Mouse (Mus musculus): ENCODE data around the gene Kif19a. TPM values are rescaled to one million over a fixed set of nuclear protein-coding genes. Genes with fewer than 3 reads are reported as not detected.
A peak's percentile ranks its signal among the peaks of the same experiment; 100 is the strongest.

Gene Kif19a
- polyA plus RNA-seq, 1 experiment from 2014 or later = 0.29 TPM

DNA sequence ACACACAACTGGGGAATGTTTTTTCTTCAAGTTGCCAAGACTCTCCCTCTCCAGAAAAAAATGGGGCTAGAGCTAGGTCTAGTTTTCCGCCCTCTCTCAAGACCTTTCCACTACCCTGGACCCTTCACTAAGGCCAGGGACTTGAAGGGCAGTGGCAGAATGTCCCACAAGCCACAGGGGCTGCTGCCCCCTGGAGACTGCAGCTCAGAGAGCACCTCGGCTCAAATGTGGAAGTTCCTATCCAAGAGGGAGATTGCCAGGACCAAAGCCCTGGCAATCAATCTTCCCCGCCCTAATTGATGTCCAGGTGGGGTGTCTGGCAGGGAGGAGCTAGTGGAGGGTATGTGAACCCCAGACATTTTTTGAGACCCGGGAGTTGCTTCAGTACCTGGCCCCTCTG is 25.7 kb downstream of the Kif19a start:
- TF ChIP-seq CTCF (IDR thresholded peaks at IDR 0.05; ENCODE audit: low read depth) = peak; percentile 44
- H3K36me3 ChIP-seq (ENCODE audit: insufficient read depth) = no peaks in the 10 kb centered on the region
- 23% methylated on average over 4 of the region's 4 CpGs for WGBS
- peaks cover 83% of the 10 kb centered on the region for H3K27me3 ChIP-seq (ENCODE audit: insufficient read depth, low read length)
- no peaks in the 10 kb centered on the region for H3K9me3 ChIP-seq (ENCODE audit: low read depth, low read length)
- ATAC-seq (ENCODE audit: insufficient read depth) (no peak), DNase-seq (peak; percentile 40)
- H3K4me3 ChIP-seq (ENCODE audit: low read depth, low read length) = no peak overlapping the region
- H3K9ac ChIP-seq = no peak overlapping the region
- no peak overlapping the region for H3K27ac ChIP-seq (ENCODE audit: low read depth)
- H3K4me2 ChIP-seq = no peak overlapping the region
- H3K4me1 ChIP-seq (ENCODE audit: insufficient read depth) = peaks cover 3% of the 10 kb centered on the region; the same call in 1 of the 2 replicates

DNA sequence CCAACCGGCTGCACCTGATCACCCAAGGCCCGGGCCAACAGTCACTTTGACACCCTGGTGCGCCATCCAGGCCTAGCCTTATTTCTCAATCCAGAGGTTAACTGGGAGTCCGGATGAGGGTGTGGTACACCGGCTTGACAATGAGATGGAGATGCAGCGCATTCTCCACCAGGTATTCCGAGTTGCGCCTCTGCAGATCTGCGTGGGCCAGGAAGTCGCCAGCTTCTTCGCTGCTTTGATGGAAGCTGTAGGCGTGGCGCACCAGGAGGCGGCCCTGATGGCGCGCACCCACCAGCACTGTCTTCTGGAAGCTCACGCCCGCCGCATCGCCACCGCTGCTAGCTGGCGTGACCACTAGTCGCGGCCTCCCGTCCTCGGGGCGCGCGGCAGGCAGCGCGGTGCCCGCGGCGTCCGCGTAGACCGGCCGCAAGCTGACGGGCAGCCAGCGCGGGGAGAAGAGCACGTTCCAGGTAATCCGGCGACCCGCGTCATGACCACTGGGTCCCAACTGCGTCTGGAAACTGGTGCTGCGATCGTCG is 26.2 kb downstream of the Kif19a start:
- H3K4me2 ChIP-seq = peak overlapping the region; percentile 88
- no peak for TF ChIP-seq CTCF (IDR thresholded peaks at IDR 0.05; ENCODE audit: low read depth)
- ATAC-seq (ENCODE audit: insufficient read depth) (no peak), DNase-seq (peak; percentile 17)
- peaks cover 77% of the 10 kb centered on the region for H3K27me3 ChIP-seq (ENCODE audit: insufficient read depth, low read length)
- WGBS = 2% methylated on average over 50 of the region's 50 CpGs
- H3K36me3 ChIP-seq (ENCODE audit: insufficient read depth) = no peaks in the 10 kb centered on the region
- peak overlapping the region; percentile 44 for H3K4me3 ChIP-seq (ENCODE audit: low read depth, low read length)
- H3K4me1 ChIP-seq (ENCODE audit: insufficient read depth) = peaks cover 3% of the 10 kb centered on the region; the same call in 1 of the 2 replicates
- H3K27ac ChIP-seq (ENCODE audit: low read depth) = no peak overlapping the region
- peak overlapping the region; percentile 26 for H3K9ac ChIP-seq
- H3K9me3 ChIP-seq (ENCODE audit: low read depth, low read length) = no peaks in the 10 kb centered on the region

DNA sequence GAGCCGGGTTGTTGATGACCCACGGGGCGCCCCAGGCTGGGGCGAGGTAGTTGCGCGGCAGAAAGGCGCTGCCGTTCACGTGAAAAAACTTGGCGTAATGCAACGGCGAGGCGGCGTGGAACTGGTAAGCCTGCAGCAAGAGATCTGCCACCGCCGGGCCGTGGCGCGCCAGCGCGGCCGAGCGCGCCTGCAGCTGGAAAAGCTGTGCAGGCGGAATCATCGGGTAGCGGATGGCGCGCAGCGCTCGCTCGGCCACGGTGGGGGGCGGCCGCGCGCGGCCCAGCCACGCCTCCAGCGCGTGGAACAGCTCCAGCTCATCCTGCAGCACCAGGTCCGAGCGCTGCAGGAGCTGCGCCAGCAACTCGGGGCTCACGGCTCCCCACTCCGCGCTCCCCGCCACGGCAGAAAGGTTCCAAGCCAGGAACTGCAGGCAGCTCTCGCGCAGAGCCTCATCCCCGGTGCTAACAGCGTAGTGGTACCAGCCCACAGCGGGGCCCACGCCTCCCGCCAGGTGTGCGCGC is 26.8 kb downstream of the Kif19a start:
- Histone ChIP-seq H3K36me3 (ENCODE audit: insufficient read depth) (no peaks in the 10 kb centered on the region), H3K9ac (peak overlapping the region; percentile 26), H3K4me3 (ENCODE audit: low read depth, low read length) (peak overlapping the region; percentile 44), H3K4me1 (ENCODE audit: insufficient read depth) (peaks cover 3% of the 10 kb centered on the region; the same call in 1 of the 2 replicates), H3K27me3 (ENCODE audit: insufficient read depth, low read length) (peaks cover 72% of the 10 kb centered on the region), H3K27ac (ENCODE audit: low read depth) (no peak overlapping the region), H3K4me2 (peak overlapping the region; percentile 88), H3K9me3 (ENCODE audit: low read depth, low read length) (no peaks in the 10 kb centered on the region)
- TF ChIP-seq CTCF (IDR thresholded peaks at IDR 0.05; ENCODE audit: low read depth) = no peak
- ATAC-seq (ENCODE audit: insufficient read depth) (no peak; the same call in 1 of the 2 replicates), DNase-seq (peak; percentile 60)
- under 1% methylated on average over 58 of the region's 59 CpGs for WGBS

DNA sequence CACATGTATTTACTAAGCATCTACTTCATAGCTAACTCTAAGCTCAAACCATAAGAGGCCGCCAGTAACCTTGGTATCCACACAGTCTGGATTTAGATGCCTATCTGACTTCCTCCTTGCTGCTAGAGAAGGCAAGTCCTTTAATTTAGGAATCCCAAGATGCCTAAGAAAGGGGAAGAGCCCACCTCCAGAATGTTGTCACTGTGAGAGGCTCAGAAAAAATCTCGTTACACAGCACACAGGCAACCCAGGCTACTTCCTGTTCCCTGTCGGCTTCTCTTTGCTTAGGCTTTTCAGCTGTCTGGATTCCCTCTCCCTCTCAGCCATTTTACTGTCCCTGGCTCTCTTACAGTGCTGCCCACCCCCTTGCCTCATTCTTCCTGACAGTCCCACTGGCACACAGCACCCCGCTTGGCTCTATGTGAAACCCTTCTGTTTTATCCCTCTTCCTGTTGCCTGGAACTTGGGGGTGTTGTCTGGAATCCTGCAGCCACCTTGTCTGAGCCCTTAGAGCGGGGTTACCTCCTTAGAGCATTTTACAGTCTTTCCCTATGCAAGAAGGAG is 27.8 kb downstream of the Kif19a start:
- 36% methylated on average over 5 of the region's 5 CpGs for WGBS

DNA sequence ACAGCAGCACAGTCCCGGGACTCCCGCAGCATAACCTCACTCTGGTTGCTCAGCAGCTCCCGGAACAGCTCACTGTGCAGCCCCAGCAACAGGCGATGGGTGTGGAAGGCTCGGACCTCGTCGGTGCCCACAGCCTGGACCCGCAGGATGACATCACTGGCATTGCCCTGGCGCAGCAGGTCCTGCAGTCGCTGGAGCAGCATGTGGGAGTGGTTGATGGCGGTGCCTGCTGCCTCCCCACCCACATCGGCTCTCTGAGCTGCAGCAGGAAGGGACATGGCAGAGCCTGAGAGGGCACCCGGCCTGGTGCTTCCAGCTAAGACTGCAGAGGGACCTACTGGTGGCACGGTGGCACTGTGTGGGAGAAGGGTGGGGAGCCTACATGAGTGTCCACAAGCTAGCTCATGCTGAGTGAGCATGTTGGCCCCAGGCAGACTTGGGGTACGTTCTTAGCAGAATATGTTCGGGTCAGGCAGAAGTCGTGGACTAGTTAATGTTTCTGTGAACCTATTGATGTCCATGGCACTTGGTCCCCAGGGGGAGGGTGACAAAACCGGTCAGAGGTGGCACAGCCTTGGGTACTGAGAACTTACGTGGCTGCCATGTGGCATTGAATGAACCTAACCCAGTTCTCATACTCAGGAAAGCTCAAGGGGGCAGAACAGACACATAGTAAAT is 28.8 kb downstream of the Kif19a start:
- 68% methylated on average over 19 of the region's 19 CpGs for WGBS
- Histone ChIP-seq H3K36me3 (ENCODE audit: insufficient read depth) (no peaks in the 10 kb centered on the region), H3K4me2 (no peak overlapping the region), H3K27me3 (ENCODE audit: insufficient read depth, low read length) (peaks cover 53% of the 10 kb centered on the region), H3K4me3 (ENCODE audit: low read depth, low read length) (no peak overlapping the region), H3K9me3 (ENCODE audit: low read depth, low read length) (no peaks in the 10 kb centered on the region), H3K27ac (ENCODE audit: low read depth) (no peak overlapping the region), H3K9ac (no peak overlapping the region), H3K4me1 (ENCODE audit: insufficient read depth) (peaks cover 3% of the 10 kb centered on the region; the same call in 1 of the 2 replicates)
- no peak for DNase-seq
- no peak for TF ChIP-seq CTCF (IDR thresholded peaks at IDR 0.05; ENCODE audit: low read depth)
- ATAC-seq (ENCODE audit: insufficient read depth) = no peak

More for the DNA sequence above, 27.8 kb downstream of the Kif19a start:
- ATAC-seq (ENCODE audit: insufficient read depth) (no peak), DNase-seq (no peak)
- Histone ChIP-seq H3K4me3 (ENCODE audit: low read depth, low read length) (no peak overlapping the region), H3K9ac (no peak overlapping the region), H3K4me2 (no peak overlapping the region), H3K36me3 (ENCODE audit: insufficient read depth) (no peaks in the 10 kb centered on the region), H3K27me3 (ENCODE audit: insufficient read depth, low read length) (peaks cover 61% of the 10 kb centered on the region), H3K4me1 (ENCODE audit: insufficient read depth) (peaks cover 3% of the 10 kb centered on the region; the same call in 1 of the 2 replicates), H3K9me3 (ENCODE audit: low read depth, low read length) (no peaks in the 10 kb centered on the region), H3K27ac (ENCODE audit: low read depth) (no peak overlapping the region)
- no peak for TF ChIP-seq CTCF (IDR thresholded peaks at IDR 0.05; ENCODE audit: low read depth)

DNA sequence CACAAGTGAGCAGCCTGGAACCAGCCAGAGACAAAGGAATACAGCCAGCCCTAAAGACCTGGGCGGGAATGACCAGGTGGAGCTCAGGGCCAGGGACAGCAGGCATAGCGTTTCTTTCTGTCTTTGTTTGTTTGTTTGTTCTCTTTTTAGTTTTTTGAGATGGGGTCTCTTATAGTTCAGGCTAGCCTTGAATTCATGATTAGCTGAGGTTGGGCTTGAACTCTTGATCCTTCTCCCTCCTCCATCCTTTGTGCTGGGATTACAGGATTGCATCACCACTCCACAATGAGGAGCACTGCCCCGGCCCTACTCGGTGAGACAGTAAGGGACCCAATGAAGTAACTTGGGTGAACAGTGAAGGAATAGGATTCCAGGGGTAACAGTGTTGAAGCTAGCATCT is 29.5 kb downstream of the Kif19a start:
- no peak for TF ChIP-seq CTCF (IDR thresholded peaks at IDR 0.05; ENCODE audit: low read depth)
- H3K27ac ChIP-seq (ENCODE audit: low read depth) = no peak overlapping the region

DNA sequence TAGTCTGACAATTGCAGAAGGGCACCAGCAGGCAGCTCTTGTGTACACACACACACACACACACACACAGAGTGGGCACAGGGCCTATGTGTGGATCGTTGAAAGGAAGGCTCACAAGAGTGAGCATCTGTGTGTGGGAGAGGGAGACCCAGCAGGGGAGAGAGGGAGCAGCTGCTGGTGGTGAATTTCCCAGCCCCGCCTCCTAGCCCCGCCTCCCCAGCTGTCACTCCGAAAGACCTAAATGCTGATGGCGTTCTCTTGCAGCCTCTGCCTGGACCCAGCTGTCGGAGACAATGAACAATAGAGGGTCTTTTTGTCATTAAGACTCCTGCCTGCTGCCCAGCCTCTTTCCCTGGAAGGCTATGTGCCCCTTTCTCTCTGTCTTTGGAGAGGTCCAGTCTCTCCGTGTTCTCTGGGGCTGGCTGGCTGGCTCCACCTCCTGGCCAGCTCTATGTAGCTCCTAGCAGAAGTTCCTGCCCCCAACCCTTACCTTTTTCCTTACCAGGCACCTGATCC is 30.1 kb downstream of the Kif19a start:
- Histone ChIP-seq H3K4me1 (ENCODE audit: insufficient read depth) (peaks cover 3% of the 10 kb centered on the region; the same call in 1 of the 2 replicates), H3K27ac (ENCODE audit: low read depth) (no peak overlapping the region), H3K4me3 (ENCODE audit: low read depth, low read length) (peak overlapping the region; percentile 23), H3K9ac (no peak overlapping the region), H3K4me2 (peak overlapping the region; percentile 57), H3K36me3 (ENCODE audit: insufficient read depth) (no peaks in the 10 kb centered on the region), H3K9me3 (ENCODE audit: low read depth, low read length) (no peaks in the 10 kb centered on the region), H3K27me3 (ENCODE audit: insufficient read depth, low read length) (peaks cover 40% of the 10 kb centered on the region)
- DNase-seq (peak; percentile 74), ATAC-seq (ENCODE audit: insufficient read depth) (peak; percentile 85)
- 4% methylated on average over 7 of the region's 7 CpGs for WGBS
- peak; percentile 51 for TF ChIP-seq CTCF (IDR thresholded peaks at IDR 0.05; ENCODE audit: low read depth)

More for the DNA sequence above, 29.5 kb downstream of the Kif19a start:
- Histone ChIP-seq H3K4me2 (no peak overlapping the region; the same call in 1 of the 2 replicates), H3K9me3 (ENCODE audit: low read depth, low read length) (no peaks in the 10 kb centered on the region), H3K4me3 (ENCODE audit: low read depth, low read length) (no peak overlapping the region), H3K27me3 (ENCODE audit: insufficient read depth, low read length) (peaks cover 46% of the 10 kb centered on the region), H3K4me1 (ENCODE audit: insufficient read depth) (peaks cover 3% of the 10 kb centered on the region; the same call in 1 of the 2 replicates), H3K36me3 (ENCODE audit: insufficient read depth) (no peaks in the 10 kb centered on the region), H3K9ac (no peak overlapping the region)
- no peak for ATAC-seq (ENCODE audit: insufficient read depth)
- DNase-seq = no peak
- WGBS = 55% methylated on average over 4 of the region's 4 CpGs
